Mouse (Mus musculus): ENCODE measurements around the gene Rtl3. TPM values are rescaled to one million over a fixed set of nuclear protein-coding genes. Genes with fewer than 3 reads are reported as not detected.

Gene Rtl3
- total RNA-seq (2014; fragmentation: Nextera tagmentation) (not detected in 2 replicates), total RNA-seq (2017) (not detected in 2 replicates)

- no peak for ATAC-seq (replicated peaks; ENCODE audit: low FRiP score, low TSS enrichment, poor library complexity, severe bottlenecking)
Measured at GRCm38 (mm10) chrX:106840409-106840808, at the start of gene Rtl3. Gene Rtl3 (minus strand): TSS chrX:106840644.

GRCm38 (mm10) chrX:106872315-106872714, 31.9 kb upstream of the Rtl3 start:
- no peak for ATAC-seq (replicated peaks; ENCODE audit: low FRiP score, low TSS enrichment, poor library complexity, severe bottlenecking)

GRCm38 (mm10) chrX:106871894-106872293, 31.4 kb upstream of the Rtl3 start:
- ATAC-seq (replicated peaks; ENCODE audit: low FRiP score, low TSS enrichment, poor library complexity, severe bottlenecking): no peak

GRCm38 (mm10) chrX:106871426-106871825, 31.0 kb upstream of the Rtl3 start:
- ATAC-seq (replicated peaks; ENCODE audit: low FRiP score, low TSS enrichment, poor library complexity, severe bottlenecking): no peak

GRCm38 (mm10) chrX:106853523-106854300, 13.3 kb upstream of the Rtl3 start:
- no peak for ATAC-seq (replicated peaks; ENCODE audit: low FRiP score, low TSS enrichment, poor library complexity, severe bottlenecking)

- no peak for ATAC-seq (replicated peaks; ENCODE audit: low FRiP score, low TSS enrichment, poor library complexity, severe bottlenecking)
Measured at GRCm38 (mm10) chrX:106839591-106839990, 853 bp downstream of the Rtl3 start.

GRCm38 (mm10) chrX:106830494-106830893, 9.9 kb downstream of the Rtl3 start:
- no peak for ATAC-seq (replicated peaks; ENCODE audit: low FRiP score, low TSS enrichment, poor library complexity, severe bottlenecking)

GRCm38 (mm10) chrX:106809560-106810226, 30.8 kb downstream of the Rtl3 start:
- no peak for ATAC-seq (replicated peaks; ENCODE audit: low FRiP score, low TSS enrichment, poor library complexity, severe bottlenecking)

GRCm38 (mm10) chrX:106804387-106804786, 36.1 kb downstream of the Rtl3 start:
- ATAC-seq (replicated peaks; ENCODE audit: low FRiP score, low TSS enrichment, poor library complexity, severe bottlenecking): no peak

- no peak for ATAC-seq (replicated peaks; ENCODE audit: low FRiP score, low TSS enrichment, poor library complexity, severe bottlenecking)
Measured at GRCm38 (mm10) chrX:106794686-106795085, 45.8 kb downstream of the Rtl3 start.

Other genes starting within 250 kb of the Rtl3 start
- not detected in 2 replicates for gene Cysltr1, start 237.0 kb downstream of the Rtl3 start, total RNA-seq (2014; fragmentation: Nextera tagmentation)
- gene Cysltr1, start 237.0 kb downstream of the Rtl3 start, total RNA-seq (2017): 0.08 and 1.2 TPM in 2 replicates
- 0.57 TPM in 1 of 2 replicates, not detected in the other for gene Lpar4, start 80.0 kb upstream of the Rtl3 start, total RNA-seq (2014; fragmentation: Nextera tagmentation)
- 0.23 TPM in 1 of 2 replicates, not detected in the other for gene Lpar4, start 80.0 kb upstream of the Rtl3 start, total RNA-seq (2017)
- 0.09 and 0.12 TPM in 2 replicates for gene P2ry10, start 247.8 kb upstream of the Rtl3 start, total RNA-seq (2014; fragmentation: Nextera tagmentation)
- 0.95 and 5.8 TPM in 2 replicates for gene P2ry10, start 247.8 kb upstream of the Rtl3 start, total RNA-seq (2017)

Data from megakaryocyte-erythroid progenitor cell, adult 5-6 weeks (primary cell).